Mouse (Mus musculus): ENCODE measurements around the gene Macf1.

DNA sequence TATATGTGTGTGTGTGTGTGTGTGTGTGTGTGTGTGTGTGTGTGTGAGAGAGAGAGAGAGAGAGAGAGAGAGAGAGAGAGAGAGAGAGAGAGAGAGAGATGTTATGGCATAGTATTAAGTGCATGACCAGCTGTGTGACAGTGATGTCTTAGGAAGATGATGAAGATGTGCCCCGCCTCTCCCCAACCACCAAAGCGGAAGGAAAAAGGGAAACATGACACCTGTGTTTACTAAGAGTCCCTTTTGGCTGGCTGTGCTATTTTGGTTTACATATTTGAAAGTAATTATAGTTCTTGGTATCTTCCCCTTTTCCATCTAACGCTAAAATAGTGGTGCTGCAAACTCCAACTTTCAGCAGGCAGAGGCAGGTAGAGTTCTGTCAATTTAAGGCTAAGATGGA, 291.2 kb downstream of the Macf1 start:
- no peak for TF ChIP-seq CTCF (IDR thresholded peaks at IDR 0.05; ENCODE audit: extremely low read depth, insufficient read length, insufficient replicate concordance, low read depth, low read length)
- TF ChIP-seq POLR2A (IDR thresholded peaks at IDR 0.05; ENCODE audit: low read depth, low read length) = no peak
